Mouse (Mus musculus) erythroblast, embryonic 14.5 days (primary cell): Measurements from ENCODE around the gene Sumo2. TPM values are rescaled to one million over a fixed set of nuclear protein-coding genes. Genes with fewer than 3 reads are reported as not detected.
"Not testable (repeated sequence)": the region's sequence is repeated elsewhere in the genome, so short reads cannot be mapped to it uniquely, and the experiment has no call there.

Experiments used
- H3K27me3 ChIP-seq: 2 replicates; pipeline ENCODE4 v1.6.1; 2012; ENCODE audit warnings: inconsistent platforms; ENCODE audit not compliant: control insufficient read depth
- H3K36me3 ChIP-seq: 2 replicates; pipeline ENCODE4 v1.6.1; 2012; ENCODE audit warnings: mild to moderate bottlenecking, inconsistent platforms; ENCODE audit not compliant: control insufficient read depth
- H3K4me1 ChIP-seq: 2 replicates; pipeline ENCODE4 v1.6.1; 2012; ENCODE audit warnings: inconsistent platforms; ENCODE audit not compliant: control insufficient read depth
- H3K4me3 ChIP-seq: replicated peaks from 2 replicates; pipeline ENCODE3; 2012; ENCODE audit warnings: moderate library complexity, mild to moderate bottlenecking, inconsistent platforms
- H3K9me3 ChIP-seq: 2 replicates; pipeline ENCODE4 v1.6.1; 2012; ENCODE audit warnings: low read length, inconsistent platforms, mixed read lengths; ENCODE audit not compliant: control insufficient read depth
- GATA1 ChIP-seq: IDR thresholded peaks from 2 replicates; pipeline ENCODE4 v1.6.1; 2012; ENCODE audit warnings: low read length, inconsistent platforms, mixed read lengths
- TAL1 ChIP-seq: IDR thresholded peaks from 3 replicates; pipeline ENCODE4 v1.6.1; 2012; ENCODE audit warnings: low read length, inconsistent platforms, mixed read lengths
- polyA plus RNA-seq: library from polyadenylated mRNA; stranded (reverse); fragments of >175 nt; gene quantifications from 2 replicates; pipeline ENCODE4 v1.2.3, GENCODE M21; 2012

Gene Sumo2
- polyA plus RNA-seq, 1 experiment = 31.3 TPM

DNA sequence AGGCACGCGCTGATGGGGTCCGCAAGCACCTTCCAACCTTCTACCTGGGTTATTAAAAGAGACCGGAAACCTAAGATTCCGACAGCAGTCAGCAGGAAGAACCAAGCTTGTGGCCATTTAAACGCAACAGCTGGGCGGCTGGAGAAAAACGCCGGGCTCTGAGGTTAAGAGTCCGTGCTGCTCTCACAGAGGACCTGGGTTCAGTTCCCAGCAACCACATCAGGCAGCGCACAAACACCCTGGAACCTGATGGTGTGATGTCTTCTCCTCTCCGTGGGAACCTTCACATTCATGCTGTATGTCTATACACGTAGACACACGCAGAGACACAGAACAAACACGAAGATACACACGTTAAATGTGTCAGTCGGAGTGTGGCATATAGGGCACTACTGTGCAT lies 19.6 kb upstream of the Sumo2 start:
- no peaks in the 10 kb centered on the region for H3K9me3 ChIP-seq
- peaks cover 10% of the 10 kb centered on the region for H3K4me1 ChIP-seq
- TF ChIP-seq GATA1 = no peak
- no peak for TF ChIP-seq TAL1
- no peak overlapping the region for H3K4me3 ChIP-seq
- no peaks in the 10 kb centered on the region for H3K36me3 ChIP-seq
- H3K27me3 ChIP-seq = no peaks in the 10 kb centered on the region

DNA sequence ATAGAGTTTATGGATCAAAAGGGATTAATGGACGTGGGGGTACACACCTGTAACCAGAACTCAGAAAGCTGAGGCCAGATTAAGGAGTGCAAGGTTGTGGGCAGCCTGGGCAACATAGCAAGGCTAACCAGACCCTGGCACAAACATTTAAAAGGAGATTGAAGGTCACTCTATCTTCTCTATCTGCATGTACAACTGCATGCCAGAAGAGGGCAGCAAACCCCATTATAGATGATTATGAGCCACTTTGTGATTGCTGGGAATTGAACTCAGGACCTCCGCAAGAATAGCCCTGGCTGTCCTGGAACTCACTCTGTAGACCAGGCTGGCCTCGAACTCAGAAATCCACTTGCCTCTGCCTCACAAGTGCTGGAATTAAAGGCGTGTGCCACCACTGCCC lies 16.7 kb upstream of the Sumo2 start:
- Histone ChIP-seq H3K36me3 (no peaks in the 10 kb centered on the region), H3K9me3 (no peaks in the 10 kb centered on the region), H3K4me1 (no peaks in the 10 kb centered on the region; the same call in 1 of the 2 replicates), H3K4me3 (no peak overlapping the region), H3K27me3 (no peaks in the 10 kb centered on the region)
- TF ChIP-seq TAL1 = no peak
- TF ChIP-seq GATA1 = no peak

DNA sequence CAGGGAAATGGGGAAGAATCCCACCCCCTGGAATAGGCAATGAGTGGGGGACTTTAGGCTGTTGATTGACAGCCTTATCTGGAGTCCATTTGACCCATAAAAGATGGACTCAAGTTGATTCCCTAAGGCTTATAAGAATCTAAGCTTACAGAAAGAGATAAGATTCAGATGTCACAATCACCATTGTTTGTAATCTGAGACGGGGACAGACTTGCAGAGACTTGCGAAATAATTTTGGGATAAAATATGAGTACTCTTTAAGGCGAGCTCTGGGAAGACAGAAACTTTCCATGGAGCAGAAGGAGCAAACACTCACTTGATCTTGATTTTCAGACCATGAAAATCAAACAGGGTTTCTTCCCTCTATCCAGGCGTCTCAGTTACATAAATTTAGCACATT lies 7.5 kb upstream of the Sumo2 start:
- Histone ChIP-seq H3K4me1 (no peaks in the 10 kb centered on the region; the same call in 1 of the 2 replicates), H3K4me3 (no peak overlapping the region), H3K9me3 (no peaks in the 10 kb centered on the region), H3K27me3 (peaks cover 32% of the 10 kb centered on the region), H3K36me3 (no peaks in the 10 kb centered on the region)
- TF ChIP-seq GATA1 = no peak
- no peak for TF ChIP-seq TAL1

DNA sequence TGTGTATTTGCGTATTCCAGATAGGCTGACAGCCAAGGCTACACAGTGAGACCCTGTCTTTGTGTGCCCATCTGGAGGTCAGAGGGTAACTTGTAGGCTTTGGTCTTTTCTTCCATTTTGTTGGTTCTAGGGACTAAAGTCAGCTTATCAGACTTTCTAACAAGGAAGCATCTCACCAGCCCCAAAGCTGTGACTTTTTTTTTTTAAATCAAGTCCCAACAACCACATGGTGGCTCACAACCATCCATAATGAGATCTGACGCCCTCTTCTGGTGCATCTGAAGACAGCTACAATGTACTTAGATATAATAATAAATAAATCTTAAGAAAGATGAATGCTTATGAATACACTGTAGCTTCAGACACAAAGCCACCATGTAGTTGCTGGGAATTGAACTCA lies 2.0 kb upstream of the Sumo2 start:
- no peaks in the 10 kb centered on the region for H3K9me3 ChIP-seq
- no peak for TF ChIP-seq TAL1
- no peak for TF ChIP-seq GATA1
- peaks cover 32% of the 10 kb centered on the region for H3K4me1 ChIP-seq
- H3K36me3 ChIP-seq = peaks cover 18% of the 10 kb centered on the region
- no peak overlapping the region for H3K4me3 ChIP-seq
- peaks cover 12% of the 10 kb centered on the region for H3K27me3 ChIP-seq

GRCm38 (mm10) chr11:115536856-115537568 lies 936 bp upstream of the Sumo2 start:
- Histone ChIP-seq H3K9me3 (no peaks in the 10 kb centered on the region), H3K27me3 (peaks cover 2% of the 10 kb centered on the region), H3K36me3 (peaks cover 28% of the 10 kb centered on the region), H3K4me3 (peak overlapping the region; percentile 74), H3K4me1 (peaks cover 37% of the 10 kb centered on the region)
- TF ChIP-seq TAL1 = no peak
- TF ChIP-seq GATA1 = no peak

GRCm38 (mm10) chr11:115535401-115536037 lies 557 bp downstream of the Sumo2 start:
- TF ChIP-seq GATA1 = no peak
- no peak for TF ChIP-seq TAL1
- peaks cover 39% of the 10 kb centered on the region for H3K4me1 ChIP-seq
- no peaks in the 10 kb centered on the region for H3K9me3 ChIP-seq
- H3K36me3 ChIP-seq = peaks cover 40% of the 10 kb centered on the region
- H3K27me3 ChIP-seq = no peaks in the 10 kb centered on the region
- peak overlapping the region; percentile 74 for H3K4me3 ChIP-seq

DNA sequence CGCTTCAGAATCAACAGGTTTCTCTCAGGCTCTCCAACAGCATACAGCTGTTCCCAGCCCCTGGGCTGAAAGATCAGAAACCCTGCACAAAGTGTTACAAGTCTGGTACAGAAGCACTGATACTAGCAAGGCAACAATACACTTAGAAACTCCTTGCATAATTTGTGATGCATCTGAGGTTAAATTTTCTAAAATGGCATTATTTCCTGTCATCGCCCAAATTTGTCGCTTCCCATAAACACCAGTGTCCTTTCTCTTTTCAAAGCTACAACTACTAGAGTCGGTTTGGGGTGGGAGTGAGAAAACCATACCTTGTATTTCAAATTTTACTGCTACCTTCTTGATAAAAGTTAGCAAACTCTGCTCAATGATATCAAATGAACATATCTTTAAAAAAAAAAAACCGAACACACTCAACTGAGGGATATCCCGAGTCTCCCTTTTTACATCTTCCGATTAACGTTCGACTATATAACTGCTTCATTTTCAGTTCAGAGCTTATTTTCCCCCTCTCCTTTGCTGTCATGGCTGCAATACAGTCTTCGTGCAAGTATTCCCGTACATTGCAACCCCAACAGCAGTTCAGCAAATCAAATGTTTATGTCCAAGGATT lies 1.2 kb downstream of the Sumo2 start:
- H3K36me3 ChIP-seq = peaks cover 47% of the 10 kb centered on the region
- H3K27me3 ChIP-seq = no peaks in the 10 kb centered on the region
- H3K9me3 ChIP-seq = no peaks in the 10 kb centered on the region
- H3K4me1 ChIP-seq = peaks cover 39% of the 10 kb centered on the region
- TF ChIP-seq GATA1 = no peak
- no peak for TF ChIP-seq TAL1
- H3K4me3 ChIP-seq = peak overlapping the region; percentile 74

GRCm38 (mm10) chr11:115526446-115526845 lies 9.6 kb downstream of the Sumo2 start:
- peaks cover 88% of the 10 kb centered on the region for H3K36me3 ChIP-seq
- not testable (repeated sequence) for H3K4me1 ChIP-seq, H3K9me3 ChIP-seq, H3K27me3 ChIP-seq, H3K4me3 ChIP-seq

GRCm38 (mm10) chr11:115522703-115523102 lies 13.4 kb downstream of the Sumo2 start:
- Histone ChIP-seq H3K4me1 (no peaks in the 10 kb centered on the region), H3K9me3 (no peaks in the 10 kb centered on the region), H3K36me3 (peaks cover 60% of the 10 kb centered on the region), H3K27me3 (no peaks in the 10 kb centered on the region), H3K4me3 (no peak overlapping the region)
- TF ChIP-seq GATA1 (no peak), TAL1 (no peak)
